Mouse (Mus musculus): Measurements from ENCODE around the gene Mef2a. TPM values are rescaled to one million over a fixed set of nuclear protein-coding genes. Genes with fewer than 3 reads are reported as not detected.

The Mef2a gene
- polyA plus RNA-seq, 1 experiment, result 38.9 TPM

DNA sequence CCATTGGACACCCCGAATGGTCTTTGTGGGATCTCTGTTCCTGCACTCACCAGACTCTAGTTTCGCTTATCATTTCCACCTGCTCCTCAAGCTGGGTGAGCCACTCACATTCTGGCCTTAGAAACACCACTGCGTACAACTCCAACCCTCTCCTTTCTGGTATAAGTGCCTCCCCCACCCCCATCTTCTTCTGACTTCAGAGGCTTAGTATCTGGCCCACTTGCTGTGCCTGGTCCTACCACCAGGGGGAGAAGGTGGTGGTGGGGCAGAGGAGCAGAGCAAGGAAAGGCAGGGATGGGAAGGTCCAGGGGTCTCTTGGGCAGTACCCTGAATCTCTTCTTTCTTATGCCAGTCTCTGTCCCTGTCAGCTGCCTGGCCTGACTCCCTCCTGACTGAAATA, 155.6 kb downstream of the Mef2a start:
- Histone ChIP-seq H3K4me3 (ENCODE audit: insufficient read depth, low read depth, low read length) (no peak overlapping the region), H3K27ac (replicated peaks; ENCODE audit: low read depth, low read length) (no peak overlapping the region), H3K4me1 (ENCODE audit: control insufficient read depth, insufficient read depth, insufficient read length, low read length) (no peaks in the 10 kb centered on the region)

DNA sequence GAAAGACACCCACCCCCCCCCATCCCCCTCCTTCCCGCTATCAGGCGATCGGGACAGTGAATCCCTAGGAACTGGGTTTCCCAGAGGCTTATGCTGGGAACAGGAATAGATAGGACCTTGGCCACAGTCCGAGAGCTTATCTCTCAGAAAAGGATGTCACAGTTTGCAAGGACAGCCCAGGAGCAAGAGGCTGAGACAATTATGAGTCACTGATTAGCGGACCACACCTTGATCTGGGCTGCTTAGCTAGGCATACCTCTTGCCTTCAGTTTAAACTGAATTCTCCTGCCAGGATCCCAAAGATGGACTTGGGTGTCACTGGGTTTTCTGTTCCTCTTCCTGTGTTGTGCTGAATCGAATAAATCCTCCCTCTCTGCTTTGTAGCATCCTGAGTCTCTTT, 156.3 kb downstream of the Mef2a start:
- Histone ChIP-seq H3K27ac (replicated peaks; ENCODE audit: low read depth, low read length) (no peak overlapping the region), H3K4me3 (ENCODE audit: insufficient read depth, low read depth, low read length) (no peak overlapping the region), H3K4me1 (ENCODE audit: control insufficient read depth, insufficient read depth, insufficient read length, low read length) (no peaks in the 10 kb centered on the region)

DNA sequence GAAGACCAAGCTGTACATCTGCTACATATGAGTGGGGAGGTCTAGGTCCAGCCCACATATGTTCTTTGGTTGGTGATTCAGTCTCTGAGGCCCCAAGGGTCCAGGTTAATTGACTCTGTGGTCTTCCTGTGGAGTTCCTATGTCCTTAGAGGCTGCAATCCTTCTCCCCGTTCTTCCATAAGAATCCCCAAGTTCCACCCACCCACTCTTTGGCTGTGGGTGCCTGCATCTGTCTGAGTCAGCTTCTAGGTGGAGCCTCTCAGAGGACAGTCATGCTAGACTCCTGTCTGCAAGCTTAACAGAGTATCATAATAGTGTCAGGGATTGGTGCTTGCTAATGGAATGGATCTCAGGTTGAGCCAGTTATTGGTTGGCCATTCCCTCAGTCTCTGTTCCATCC, 159.1 kb downstream of the Mef2a start:
- Histone ChIP-seq H3K4me3 (ENCODE audit: insufficient read depth, low read depth, low read length) (no peak overlapping the region), H3K27ac (replicated peaks; ENCODE audit: low read depth, low read length) (no peak overlapping the region), H3K4me1 (ENCODE audit: control insufficient read depth, insufficient read depth, insufficient read length, low read length) (peaks cover 7% of the 10 kb centered on the region; the same call in 1 of the 2 replicates)

DNA sequence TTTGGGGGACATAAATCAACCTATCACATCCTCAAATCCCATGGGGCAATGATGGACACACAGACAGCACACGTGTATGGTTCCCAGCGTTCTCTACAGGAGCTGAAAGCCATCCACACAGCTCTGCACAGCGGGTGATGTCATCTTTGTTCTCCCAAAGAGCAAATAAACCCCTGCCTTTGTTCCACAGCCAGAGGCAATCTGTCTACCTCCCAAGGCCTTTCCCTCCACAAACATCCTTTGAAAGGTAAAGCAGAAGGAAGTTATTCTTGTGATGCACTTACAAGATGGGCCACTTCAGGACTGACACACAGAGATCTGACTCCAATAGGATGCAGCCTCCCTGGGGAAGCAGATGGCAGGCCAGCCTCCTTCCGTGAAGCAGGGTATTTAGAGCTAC, 160.7 kb downstream of the Mef2a start:
- Histone ChIP-seq H3K27ac (replicated peaks; ENCODE audit: low read depth, low read length) (no peak overlapping the region), H3K4me1 (ENCODE audit: control insufficient read depth, insufficient read depth, insufficient read length, low read length) (peaks cover 7% of the 10 kb centered on the region; the same call in 1 of the 2 replicates), H3K4me3 (ENCODE audit: insufficient read depth, low read depth, low read length) (no peak overlapping the region)

DNA sequence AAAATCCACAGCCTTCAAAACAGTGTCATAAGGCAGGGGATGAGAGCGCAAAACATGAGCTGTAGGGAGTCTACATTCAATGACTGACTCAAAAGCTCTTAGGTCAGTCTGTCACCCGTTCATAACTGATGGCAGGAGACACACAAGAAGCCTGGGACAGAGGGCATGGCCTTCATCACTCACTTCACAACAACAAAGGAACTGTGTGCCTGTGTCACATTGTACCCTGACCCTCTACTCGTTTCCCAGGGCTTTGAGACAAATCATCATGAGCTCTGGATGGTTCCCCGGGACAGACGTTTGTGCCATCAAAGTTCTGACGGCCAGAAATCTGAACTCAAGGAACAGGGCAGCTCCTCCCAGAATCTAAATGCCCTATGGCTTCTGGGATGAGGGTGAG, 161.3 kb downstream of the Mef2a start:
- Histone ChIP-seq H3K27ac (replicated peaks; ENCODE audit: low read depth, low read length) (no peak overlapping the region), H3K4me3 (ENCODE audit: insufficient read depth, low read depth, low read length) (no peak overlapping the region), H3K4me1 (ENCODE audit: control insufficient read depth, insufficient read depth, insufficient read length, low read length) (peaks cover 7% of the 10 kb centered on the region; the same call in 1 of the 2 replicates)

DNA sequence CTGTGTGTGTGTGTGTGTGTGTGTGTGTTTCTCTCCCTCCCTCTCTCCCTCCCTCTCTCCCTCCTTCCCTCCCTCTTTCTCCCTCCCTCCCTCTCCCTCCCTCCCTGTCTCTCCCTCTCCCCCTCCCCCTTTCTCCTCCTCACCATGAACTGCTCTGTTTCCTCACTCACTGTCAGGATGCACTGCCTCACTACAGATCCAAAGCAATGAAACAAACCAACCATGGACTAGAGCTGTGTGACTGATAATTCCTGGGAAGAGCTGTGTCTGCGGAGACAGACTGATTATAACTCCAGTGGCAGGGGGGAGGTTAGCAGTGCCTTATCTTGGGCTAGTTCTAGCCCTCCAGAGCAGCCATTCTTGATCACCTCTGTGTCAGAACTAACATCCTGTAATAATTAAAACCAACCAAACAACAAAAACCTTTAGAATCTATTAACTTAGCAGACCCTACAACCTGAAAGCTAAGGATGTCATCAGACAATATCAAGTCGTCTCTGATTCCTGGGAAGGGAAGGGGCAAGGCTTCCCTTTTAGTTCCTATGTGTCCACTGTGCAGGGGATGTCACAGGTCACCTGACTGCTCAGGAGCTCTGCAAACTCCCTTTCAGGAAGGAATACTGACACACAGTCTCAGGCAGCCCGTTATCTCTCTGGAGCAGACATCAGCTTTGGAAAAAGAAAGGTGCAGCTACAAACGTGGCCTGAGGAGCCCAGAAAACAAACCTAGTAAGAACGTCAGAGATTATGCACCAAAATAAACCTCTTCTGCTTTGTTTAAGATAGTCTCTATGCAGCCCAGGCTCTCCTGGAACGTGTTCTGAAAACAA, 162.4 kb downstream of the Mef2a start:
- H3K4me3 ChIP-seq (ENCODE audit: insufficient read depth, low read depth, low read length), result no peak overlapping the region
- peaks cover 7% of the 10 kb centered on the region; the same call in 1 of the 2 replicates for H3K4me1 ChIP-seq (ENCODE audit: control insufficient read depth, insufficient read depth, insufficient read length, low read length)
- no peak overlapping the region for H3K27ac ChIP-seq (replicated peaks; ENCODE audit: low read depth, low read length)

DNA sequence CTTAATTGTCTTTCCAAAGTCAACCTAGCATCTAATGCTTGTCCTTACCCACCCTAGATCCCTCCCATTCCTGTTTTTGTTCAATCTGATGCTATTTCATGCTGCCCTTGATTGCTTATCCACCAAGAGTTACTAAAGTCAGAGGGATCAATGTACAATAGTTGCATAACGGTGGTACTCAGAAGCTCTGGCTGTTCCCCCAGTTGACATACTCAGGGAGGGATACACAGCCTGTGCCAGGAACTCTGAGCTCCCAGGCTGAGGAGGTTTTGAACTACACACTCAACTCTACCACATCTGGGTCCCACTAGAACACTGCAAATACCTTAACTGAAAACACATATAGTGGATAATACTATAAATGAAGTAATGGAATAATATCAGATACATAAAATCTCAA, 164.3 kb downstream of the Mef2a start:
- Histone ChIP-seq H3K4me1 (ENCODE audit: control insufficient read depth, insufficient read depth, insufficient read length, low read length) (peaks cover 7% of the 10 kb centered on the region; the same call in 1 of the 2 replicates), H3K27ac (replicated peaks; ENCODE audit: low read depth, low read length) (no peak overlapping the region), H3K4me3 (ENCODE audit: insufficient read depth, low read depth, low read length) (no peak overlapping the region)

DNA sequence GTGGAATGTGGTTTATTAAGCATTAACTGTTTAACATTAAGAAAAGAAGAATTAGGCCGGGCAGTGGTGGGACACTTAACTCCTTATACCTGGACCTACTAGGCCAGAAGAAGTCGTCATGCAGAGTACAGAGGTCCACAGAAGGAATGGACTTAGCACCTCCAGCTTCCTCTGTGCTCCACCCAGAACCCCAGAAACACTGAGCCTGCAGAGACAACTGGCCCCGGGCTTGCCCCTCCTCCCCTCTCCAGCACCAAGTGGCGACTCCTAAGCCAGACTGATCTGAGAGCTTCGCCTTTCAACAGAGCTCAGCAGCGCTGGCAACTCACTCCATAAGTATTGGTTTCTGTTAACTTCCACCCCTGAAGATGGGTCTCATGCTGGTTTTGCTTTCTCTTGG, 165.0 kb downstream of the Mef2a start:
- Histone ChIP-seq H3K27ac (replicated peaks; ENCODE audit: low read depth, low read length) (no peak overlapping the region), H3K4me3 (ENCODE audit: insufficient read depth, low read depth, low read length) (no peak overlapping the region), H3K4me1 (ENCODE audit: control insufficient read depth, insufficient read depth, insufficient read length, low read length) (peaks cover 7% of the 10 kb centered on the region; the same call in 1 of the 2 replicates)

DNA sequence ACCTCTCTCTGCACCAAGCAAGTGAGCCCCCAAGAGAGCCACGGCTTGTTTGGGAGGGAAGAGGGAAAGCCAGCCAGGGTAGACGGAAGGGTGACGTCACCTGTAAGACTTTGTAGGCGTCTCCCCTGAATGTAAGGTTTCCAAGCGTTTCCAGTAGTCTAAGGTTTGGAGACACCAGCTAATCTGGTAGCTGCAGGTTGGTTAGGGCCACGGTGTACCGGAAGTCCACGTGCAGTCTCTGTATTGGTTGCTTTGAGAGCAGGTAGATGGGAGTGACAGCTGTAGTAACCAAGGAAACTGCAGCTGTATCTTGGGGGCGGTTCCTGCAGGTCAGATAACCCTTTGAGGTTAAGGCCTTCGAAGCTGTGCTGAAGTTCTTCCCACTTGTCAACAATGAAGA, 166.2 kb downstream of the Mef2a start:
- Histone ChIP-seq H3K27ac (replicated peaks; ENCODE audit: low read depth, low read length) (no peak overlapping the region), H3K4me3 (ENCODE audit: insufficient read depth, low read depth, low read length) (no peak overlapping the region), H3K4me1 (ENCODE audit: control insufficient read depth, insufficient read depth, insufficient read length, low read length) (peaks cover 7% of the 10 kb centered on the region; the same call in 1 of the 2 replicates)

DNA sequence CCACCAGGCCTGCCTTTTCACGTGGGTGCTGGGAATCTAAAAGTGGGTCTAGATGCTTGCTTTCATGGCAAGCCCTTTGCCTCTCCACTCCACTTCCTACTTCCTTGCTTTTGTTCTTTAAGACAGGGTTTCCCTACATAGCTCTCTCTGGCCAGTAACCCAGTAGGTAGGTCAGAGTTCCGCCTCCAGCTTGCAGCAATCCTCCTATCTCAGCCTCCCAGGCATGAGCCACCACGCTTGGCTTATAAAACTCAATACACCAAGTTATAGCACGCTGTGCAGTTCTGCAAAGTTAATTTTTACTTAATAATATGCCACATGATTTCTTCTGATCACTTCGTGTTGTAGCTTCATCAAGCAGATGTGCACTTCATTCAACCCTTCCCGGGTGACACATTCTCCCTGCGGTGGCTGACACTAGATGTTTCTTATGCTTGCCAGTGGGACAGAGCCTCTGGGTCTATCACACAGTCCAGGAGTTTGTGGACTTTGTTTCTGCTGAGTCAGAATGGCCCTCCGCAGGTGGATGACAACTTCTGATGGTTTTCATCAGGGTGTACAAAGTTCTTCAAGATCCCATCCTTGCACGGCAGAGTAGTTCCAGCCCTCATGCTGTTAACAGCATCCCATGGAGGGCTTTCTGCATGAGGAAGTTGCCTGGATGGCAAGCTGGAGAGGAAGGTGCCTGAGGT, 166.8 kb downstream of the Mef2a start:
- H3K27ac ChIP-seq (replicated peaks; ENCODE audit: low read depth, low read length), result no peak overlapping the region
- H3K4me3 ChIP-seq (ENCODE audit: insufficient read depth, low read depth, low read length), result no peak overlapping the region
- peaks cover 4% of the 10 kb centered on the region; the same call in 1 of the 2 replicates for H3K4me1 ChIP-seq (ENCODE audit: control insufficient read depth, insufficient read depth, insufficient read length, low read length)

DNA sequence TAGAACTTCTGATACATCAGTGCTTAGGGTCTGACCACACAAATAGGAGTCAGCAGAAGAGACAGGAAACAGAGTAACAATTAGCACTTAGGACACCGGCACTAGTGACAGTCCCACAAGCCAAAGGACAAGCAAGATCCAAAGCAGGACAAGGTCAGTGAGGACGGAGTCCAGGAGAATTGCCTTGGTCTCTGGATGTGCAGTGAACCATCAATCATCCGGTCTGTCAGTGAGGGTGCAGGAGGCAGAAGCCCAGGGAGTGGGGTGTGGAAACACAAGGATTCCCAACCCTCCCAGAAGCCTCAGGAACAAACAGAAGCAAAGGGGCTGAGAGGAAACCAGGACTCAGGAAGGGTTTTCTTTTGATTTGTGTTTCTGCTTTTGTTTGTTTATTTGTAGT, 169.0 kb downstream of the Mef2a start:
- H3K4me1 ChIP-seq (ENCODE audit: control insufficient read depth, insufficient read depth, insufficient read length, low read length), result no peaks in the 10 kb centered on the region
- no peak overlapping the region for H3K4me3 ChIP-seq (ENCODE audit: insufficient read depth, low read depth, low read length)
- H3K27ac ChIP-seq (replicated peaks; ENCODE audit: low read depth, low read length), result no peak overlapping the region

DNA sequence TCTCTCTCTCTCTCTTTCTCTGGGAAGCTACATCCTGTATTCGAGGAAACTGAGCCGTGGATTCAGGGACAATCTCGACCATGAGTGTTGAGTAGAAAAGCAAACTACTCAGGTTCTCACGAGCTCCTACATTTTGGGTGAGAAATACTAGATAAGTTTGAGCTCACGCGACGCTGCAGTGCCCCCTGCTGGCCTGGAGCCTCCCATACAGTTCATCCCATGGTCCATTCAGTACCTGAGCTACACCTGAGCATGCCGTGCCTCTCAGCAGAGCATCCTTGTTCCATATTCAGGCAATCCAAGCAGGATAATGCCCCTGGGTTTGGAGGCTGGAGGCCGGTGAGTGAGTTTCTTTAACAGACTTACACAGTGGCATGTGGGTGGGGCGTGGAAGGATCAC, 173.2 kb downstream of the Mef2a start:
- H3K4me3 ChIP-seq (ENCODE audit: insufficient read depth, low read depth, low read length), result no peak overlapping the region
- no peak overlapping the region for H3K27ac ChIP-seq (replicated peaks; ENCODE audit: low read depth, low read length)
- no peaks in the 10 kb centered on the region for H3K4me1 ChIP-seq (ENCODE audit: control insufficient read depth, insufficient read depth, insufficient read length, low read length)

DNA sequence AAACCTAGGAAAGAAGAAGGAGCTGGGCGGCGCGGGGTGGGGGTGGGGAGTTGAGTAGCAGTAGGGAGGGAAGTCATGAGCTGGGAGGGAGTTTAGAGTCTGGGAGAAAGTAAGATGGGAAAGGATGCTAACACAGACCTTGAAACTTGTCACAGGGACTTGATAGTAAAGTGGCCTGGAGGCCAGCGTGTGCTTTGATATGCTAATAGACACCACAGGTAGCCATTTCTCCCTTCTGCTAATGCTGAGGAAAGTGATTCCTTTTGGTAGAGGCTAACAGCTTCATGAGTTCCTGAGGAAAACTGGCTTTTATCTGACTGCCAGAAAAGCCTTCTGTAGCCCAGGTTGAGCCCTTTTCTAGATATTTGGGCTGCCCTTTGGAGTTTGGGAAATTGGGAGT, 188.9 kb downstream of the Mef2a start:
- H3K4me3 ChIP-seq (ENCODE audit: insufficient read depth, low read depth, low read length), result no peak overlapping the region
- H3K4me1 ChIP-seq (ENCODE audit: control insufficient read depth, insufficient read depth, insufficient read length, low read length), result no peaks in the 10 kb centered on the region
- H3K27ac ChIP-seq (replicated peaks; ENCODE audit: low read depth, low read length), result no peak overlapping the region
